Mouse (Mus musculus): Measurements from ENCODE around the gene Nr1i3. TPM values are rescaled to one million over a fixed set of nuclear protein-coding genes. Genes with fewer than 3 reads are reported as not detected.

Gene Nr1i3
- polyA plus RNA-seq, 1 experiment, result not detected

GRCm38 (mm10) chr1:171268341-171268740 lies 54.6 kb downstream of the Nr1i3 start:
- 69% methylated on average over 1 of the region's 1 CpGs for WGBS
- DNase-seq (ENCODE audit: low read depth in 1 of 2, low spot score in 2 of 2), result no peak
- no peaks in the 10 kb centered on the region for H3K27me3 ChIP-seq (ENCODE audit: control insufficient read depth, insufficient read depth, low read length)
- peaks cover 13% of the 10 kb centered on the region; the same call in 1 of the 2 replicates for H3K4me1 ChIP-seq (ENCODE audit: control insufficient read depth, insufficient read depth, insufficient read length)
- H3K4me3 ChIP-seq (ENCODE audit: extremely low read depth, insufficient read depth, insufficient read length), result no peak overlapping the region
- no peak for TF ChIP-seq POLR2A (IDR thresholded peaks at IDR 0.05; ENCODE audit: low read depth, low read length)
- no peak for TF ChIP-seq CTCF (IDR thresholded peaks at IDR 0.05; ENCODE audit: extremely low read depth, insufficient read depth, insufficient read length, insufficient replicate concordance)
- H3K27ac ChIP-seq (ENCODE audit: insufficient read depth, low read length), result no peak overlapping the region
- no peaks in the 10 kb centered on the region for H3K36me3 ChIP-seq (ENCODE audit: control insufficient read depth, insufficient read depth, low read length)

- peak; percentile 77 to 97 for DNase-seq (ENCODE audit: low read depth in 1 of 2, low spot score in 2 of 2)
- Histone ChIP-seq H3K27me3 (ENCODE audit: control insufficient read depth, insufficient read depth, low read length) (no peaks in the 10 kb centered on the region), H3K27ac (ENCODE audit: insufficient read depth, low read length) (peak within 1 kb of the TSS; percentile 79), H3K4me3 (ENCODE audit: extremely low read depth, insufficient read depth, insufficient read length) (peak within 1 kb of the TSS; percentile 97), H3K36me3 (ENCODE audit: control insufficient read depth, insufficient read depth, low read length) (peaks cover 7% of the 10 kb centered on the region), H3K4me1 (ENCODE audit: control insufficient read depth, insufficient read depth, insufficient read length) (peaks cover 13% of the 10 kb centered on the region; the same call in 1 of the 2 replicates)
- TF ChIP-seq POLR2A (IDR thresholded peaks at IDR 0.05; ENCODE audit: low read depth, low read length) (peak; percentile 98), CTCF (IDR thresholded peaks at IDR 0.05; ENCODE audit: extremely low read depth, insufficient read depth, insufficient read length, insufficient replicate concordance) (no peak)
- WGBS, result 5% methylated on average over 36 of the region's 36 CpGs
Measured at GRCm38 (mm10) chr1:171269848-171270572, 56.2 kb downstream of the Nr1i3 start, which contains the start of gene B4galt3. TSS of gene B4galt3 (plus strand) at chr1:171270328.

Other genes with a start within 250 kb of the Nr1i3 start
- 47.5 and 71.3 TPM in 2 replicates for gene Fcgr2b, start 237.4 kb upstream of the Nr1i3 start, polyA plus RNA-seq (2012; rRNA removed)
- 7.6 and 11.4 TPM in 2 replicates for gene Fcgr4, start 195.1 kb upstream of the Nr1i3 start, polyA plus RNA-seq (2012; rRNA removed)
- 20.6 and 24.5 TPM in 2 replicates for gene Fcgr3, start 149.0 kb upstream of the Nr1i3 start, polyA plus RNA-seq (2012; rRNA removed)
- gene Cfap126, start 100.1 kb upstream of the Nr1i3 start, polyA plus RNA-seq (2012; rRNA removed), result 2.4 and 3.4 TPM in 2 replicates
- gene Sdhc, start 63.4 kb upstream of the Nr1i3 start, polyA plus RNA-seq (2012; rRNA removed), result 65.7 and 67.8 TPM in 2 replicates
- 0.47 and 1.1 TPM in 2 replicates for gene Mpz, start 63.3 kb upstream of the Nr1i3 start, polyA plus RNA-seq (2012; rRNA removed)
- gene Pcp4l1, start 17.7 kb upstream of the Nr1i3 start, polyA plus RNA-seq (2012; rRNA removed), result 3.8 and 4.4 TPM in 2 replicates
- gene Tomm40l, start 8.5 kb downstream of the Nr1i3 start, polyA plus RNA-seq (2012; rRNA removed), result 17.5 and 20.3 TPM in 2 replicates
- 1.2 and 1.8 TPM in 2 replicates for gene Apoa2, start 11.1 kb downstream of the Nr1i3 start, polyA plus RNA-seq (2012; rRNA removed)
- 237 and 307 TPM in 2 replicates for gene Fcer1g, start 20.4 kb downstream of the Nr1i3 start, polyA plus RNA-seq (2012; rRNA removed)
- 0.63 and 0.64 TPM in 2 replicates for gene Adamts4, start 36.5 kb downstream of the Nr1i3 start, polyA plus RNA-seq (2012; rRNA removed)
- 52.4 and 59.6 TPM in 2 replicates for gene Ndufs2, start 37.4 kb downstream of the Nr1i3 start, polyA plus RNA-seq (2012; rRNA removed)
- gene B4galt3, start 56.4 kb downstream of the Nr1i3 start, polyA plus RNA-seq (2012; rRNA removed), result 59.5 and 67.8 TPM in 2 replicates
- gene Ppox, start 67.2 kb downstream of the Nr1i3 start, polyA plus RNA-seq (2012; rRNA removed), result 64.6 and 66.0 TPM in 2 replicates
- 40.9 and 46.4 TPM in 2 replicates for gene Usp21, start 74.0 kb downstream of the Nr1i3 start, polyA plus RNA-seq (2012; rRNA removed)
- gene Ufc1, start 81.1 kb downstream of the Nr1i3 start, polyA plus RNA-seq (2012; rRNA removed), result 9.8 and 11.1 TPM in 2 replicates
- gene Dedd, start 115.2 kb downstream of the Nr1i3 start, polyA plus RNA-seq (2012; rRNA removed), result 25.7 and 29.3 TPM in 2 replicates
- gene Nit1, start 131.7 kb downstream of the Nr1i3 start, polyA plus RNA-seq (2012; rRNA removed), result 22.6 and 25.9 TPM in 2 replicates
- 8.5 TPM in 2 replicates for gene Pfdn2, start 131.7 kb downstream of the Nr1i3 start, polyA plus RNA-seq (2012; rRNA removed)
- gene Klhdc9, start 146.8 kb downstream of the Nr1i3 start, polyA plus RNA-seq (2012; rRNA removed), result 0.20 and 0.62 TPM in 2 replicates
- 1.4 and 2.0 TPM in 2 replicates for gene Nectin4, start 156.1 kb downstream of the Nr1i3 start, polyA plus RNA-seq (2012; rRNA removed)
- 79.5 and 88.3 TPM in 2 replicates for gene Arhgap30, start 175.0 kb downstream of the Nr1i3 start, polyA plus RNA-seq (2012; rRNA removed)
- gene Usf1, start 197.3 kb downstream of the Nr1i3 start, polyA plus RNA-seq (2012; rRNA removed), result 130 and 132 TPM in 2 replicates
- 3.1 and 4.1 TPM in 2 replicates for gene Tstd1, start 204.9 kb downstream of the Nr1i3 start, polyA plus RNA-seq (2012; rRNA removed)
- gene F11r, start 223.6 kb downstream of the Nr1i3 start, polyA plus RNA-seq (2012; rRNA removed), result 8.8 and 9.6 TPM in 2 replicates